Mouse (Mus musculus) bone marrow, adult 2 months (tissue): ENCODE data around the gene Vstm2b. TPM values are rescaled to one million over a fixed set of nuclear protein-coding genes. Genes with fewer than 3 reads are reported as not detected.

Experiments
- H3K27ac ChIP-seq: fragments of 200-500 bp; 2 replicates; pipeline ENCODE4 v1.5.1; 2012; ENCODE audit warnings: low read depth, mild to moderate bottlenecking, control low read depth, inconsistent platforms, low read length; ENCODE audit not compliant: control insufficient read depth, poor library complexity, insufficient read depth
- H3K4me1 ChIP-seq: fragments of 200-500 bp; 2 replicates; pipeline ENCODE4 v1.6.1; 2011; ENCODE audit warnings: low read length; ENCODE audit not compliant: control insufficient read depth, insufficient read depth
- H3K4me3 ChIP-seq: fragments of 200-500 bp; replicated peaks from 2 replicates; pipeline ENCODE3; 2011; ENCODE audit warnings: mild to moderate bottlenecking, low read depth, low read length, control low read depth; ENCODE audit not compliant: control insufficient read depth
- CTCF ChIP-seq: fragments of 200-500 bp; IDR thresholded peaks from 2 replicates; pipeline ENCODE4 v1.5.1; 2011; ENCODE audit warnings: low read length, control low read depth; ENCODE audit not compliant: control insufficient read depth, insufficient read depth
- POLR2A ChIP-seq: fragments of 200-500 bp; IDR thresholded peaks from 2 replicates; pipeline ENCODE4 v1.6.1; 2011; ENCODE audit warnings: low read depth, mild to moderate bottlenecking, control low read depth, low read length, borderline replicate concordance; ENCODE audit not compliant: control insufficient read depth
- WGBS: fragments of 180-500 bp; shearing (Covaris S2); methylation state at CpG from one replicate; pipeline ENCODE4 v1.1.7; 2018; 5-methylcytosine and 5-hydroxymethylcytosine counted together
- polyA plus RNA-seq: library from polyadenylated mRNA; stranded (reverse); fragments of >200 nt; gene quantifications from 2 replicates; pipeline ENCODE4 v1.2.4, GENCODE M21; 2011; ENCODE audit warnings: low replicate concordance; ENCODE audit not compliant: missing spikeins, insufficient read depth, insufficient read length

Gene Vstm2b
- polyA plus RNA-seq, 1 experiment = not detected

DNA sequence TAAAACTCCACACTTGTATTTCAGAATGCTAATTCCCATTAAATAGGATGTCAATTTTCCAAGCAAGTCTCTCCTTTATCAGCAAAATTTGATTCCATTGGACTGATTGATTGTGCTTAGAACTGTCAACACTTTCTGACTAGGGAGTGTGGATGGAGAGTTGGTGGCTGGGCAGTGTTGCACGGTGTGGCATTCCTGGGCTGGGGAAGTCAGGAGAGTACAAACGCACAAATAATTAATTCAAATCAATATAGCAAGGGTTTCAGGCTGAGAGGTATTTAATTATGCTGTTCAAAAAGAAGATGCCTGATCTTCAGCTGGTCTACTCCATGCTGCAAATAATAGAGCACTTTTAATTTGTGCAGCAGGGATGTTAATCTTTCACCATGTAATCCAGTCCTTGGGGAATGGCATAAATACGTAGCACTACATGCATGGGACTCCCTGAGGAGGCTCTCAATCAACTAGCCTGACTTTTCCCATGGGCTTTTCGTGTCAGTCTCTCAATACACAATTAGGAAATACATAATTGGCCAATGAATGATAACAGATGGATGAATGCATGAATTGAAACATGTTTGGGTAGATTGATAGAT, 38.6 kb downstream of the Vstm2b start:
- 65% methylated on average over 4 of the region's 4 CpGs for WGBS
- Histone ChIP-seq H3K4me3 (no peak overlapping the region), H3K27ac (no peak overlapping the region), H3K4me1 (no peaks in the 10 kb centered on the region)
- TF ChIP-seq POLR2A (no peak), CTCF (no peak)

DNA sequence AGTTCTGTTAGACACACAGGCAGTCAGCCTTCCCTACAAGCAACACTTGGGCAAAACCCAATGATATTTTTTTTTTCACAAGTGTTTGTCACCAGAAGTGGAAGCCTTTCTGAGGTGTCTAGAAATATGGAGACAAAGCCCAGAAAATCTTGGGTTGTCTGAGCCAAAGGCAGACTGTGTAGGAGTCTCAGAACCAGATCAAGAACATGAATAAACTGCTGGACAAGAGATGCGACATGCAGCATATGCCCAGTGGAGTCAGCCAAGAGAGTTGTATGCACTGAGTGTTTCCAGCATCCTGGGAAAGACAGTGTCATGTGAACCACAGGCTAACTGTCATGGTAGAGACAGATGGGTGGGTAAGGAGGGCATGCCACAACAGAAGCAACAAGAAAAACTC, 41.2 kb downstream of the Vstm2b start:
- TF ChIP-seq CTCF (no peak), POLR2A (no peak)
- 63% methylated on average over 1 of the region's 1 CpGs for WGBS

DNA sequence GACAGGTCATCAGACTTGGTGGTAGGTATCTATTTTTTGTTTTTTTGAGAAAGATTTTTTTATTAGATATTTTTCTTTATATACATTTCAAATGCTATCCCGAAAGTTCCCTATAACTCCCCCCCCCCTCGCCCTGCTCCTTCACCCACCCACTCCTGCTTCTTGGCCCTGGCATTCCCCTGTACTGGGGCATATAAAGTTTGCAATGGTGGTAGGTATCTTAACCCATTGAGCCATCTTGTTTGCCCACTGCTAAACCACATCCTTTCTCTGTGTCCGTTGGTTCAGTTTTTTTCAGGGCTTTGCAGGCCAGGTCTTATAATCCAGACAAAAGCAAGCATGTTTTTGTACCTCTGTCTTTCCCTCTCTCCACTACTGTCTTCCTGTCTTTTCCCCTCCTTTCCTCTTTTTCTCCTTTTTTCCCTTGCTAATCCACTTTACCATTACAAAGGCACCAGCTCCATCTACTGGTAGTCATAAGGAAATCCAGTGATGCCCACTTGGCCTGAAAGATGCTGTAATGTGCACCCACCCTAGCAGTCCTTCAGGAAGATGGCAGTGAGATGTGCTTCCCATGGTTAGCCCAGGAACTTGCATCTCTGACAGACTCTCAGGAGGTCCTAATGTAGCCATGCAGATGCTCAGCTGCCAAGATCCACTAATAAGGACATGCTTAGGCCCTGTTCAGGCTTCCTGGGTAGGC, 44.3 kb downstream of the Vstm2b start:
- H3K27ac ChIP-seq = no peak overlapping the region
- H3K4me1 ChIP-seq = no peaks in the 10 kb centered on the region
- 64% methylated on average over 3 of the region's 3 CpGs for WGBS
- TF ChIP-seq CTCF (no peak), POLR2A (no peak)
- H3K4me3 ChIP-seq = no peak overlapping the region

More for the DNA sequence above, 41.2 kb downstream of the Vstm2b start:
- H3K27ac ChIP-seq = no peak overlapping the region
- no peaks in the 10 kb centered on the region for H3K4me1 ChIP-seq
- H3K4me3 ChIP-seq = no peak overlapping the region

Other genes with a start within 250 kb of the Vstm2b start
- not detected in 2 replicates for gene 4930433I11Rik, start 89.2 kb downstream of the Vstm2b start, polyA plus RNA-seq
- gene Gm4884, start 134.4 kb downstream of the Vstm2b start, polyA plus RNA-seq = not detected in 2 replicates